Mouse (Mus musculus): Measurements from ENCODE around the gene Vcp.

DNA sequence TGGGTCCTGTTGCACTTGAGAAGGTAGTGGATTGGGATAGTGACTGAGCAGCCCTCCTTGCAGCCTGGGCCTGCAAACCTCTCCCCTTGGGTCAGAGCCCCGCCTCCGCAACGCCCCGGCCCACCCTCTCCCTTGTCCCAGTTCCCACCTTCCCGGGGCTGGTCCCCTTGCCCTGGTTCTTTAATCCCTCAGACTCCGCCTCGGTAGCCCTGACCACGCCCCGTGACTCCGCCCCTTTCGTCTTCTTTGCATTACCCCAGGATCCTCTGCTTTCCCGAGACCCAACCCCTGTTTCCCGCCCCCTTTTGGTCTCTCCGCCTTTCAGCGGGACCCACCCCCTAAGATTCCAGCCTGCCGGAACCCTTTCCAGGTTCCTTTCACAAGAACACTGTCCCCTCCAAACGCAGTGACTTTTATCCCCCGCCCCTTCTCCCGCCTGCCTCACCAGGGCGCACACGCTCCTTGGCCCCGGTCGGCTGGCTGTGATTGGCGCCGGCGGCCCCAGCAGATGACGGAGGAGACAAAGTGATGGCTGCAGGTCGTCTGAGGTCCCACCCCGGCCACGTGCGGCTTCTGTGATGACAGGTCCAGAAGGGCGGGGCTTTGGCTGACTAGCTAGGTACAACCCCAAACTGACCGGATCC, 45.5 kb upstream of the Vcp start, which contains the start of gene Fam214b:
- TF ChIP-seq POLR2A (IDR thresholded peaks at IDR 0.05; ENCODE audit: low read depth, low read length) (no peak), CTCF (conservative IDR thresholded peaks at IDR 0.05; ENCODE audit: insufficient read depth, insufficient read length, low read depth, low read length) (no peak)
